Mouse (Mus musculus) erythroblast, embryonic 14.5 days (primary cell): ENCODE measurements around the gene Dyrk3.

ENCODE experiments used
- GATA1 ChIP-seq: IDR thresholded peaks from 2 replicates; pipeline ENCODE4 v1.6.1; 2012; ENCODE audit warnings: low read length, inconsistent platforms, mixed read lengths
- TAL1 ChIP-seq: IDR thresholded peaks from 3 replicates; pipeline ENCODE4 v1.6.1; 2012; ENCODE audit warnings: low read length, inconsistent platforms, mixed read lengths

GRCm38 (mm10) chr1:131085957-131086739, 52.0 kb downstream of the Dyrk3 start:
- TF ChIP-seq TAL1 (no peak), GATA1 (no peak)
